Mouse (Mus musculus) monocyte, adult 2 months (primary cell): ENCODE results near the gene Podxl.
"Not testable (repeated sequence)": the region's sequence is repeated elsewhere in the genome, so short reads cannot be mapped to it uniquely, and the experiment has no call there.

Source experiments
- DNase-seq, 2 experiments: peaks; one replicate each; pipeline ENCODE4 v3.0.0; 2022; ENCODE audit warnings: low spot score in 2 of 2, low read depth in 1 of 2

Podxl gene

DNA sequence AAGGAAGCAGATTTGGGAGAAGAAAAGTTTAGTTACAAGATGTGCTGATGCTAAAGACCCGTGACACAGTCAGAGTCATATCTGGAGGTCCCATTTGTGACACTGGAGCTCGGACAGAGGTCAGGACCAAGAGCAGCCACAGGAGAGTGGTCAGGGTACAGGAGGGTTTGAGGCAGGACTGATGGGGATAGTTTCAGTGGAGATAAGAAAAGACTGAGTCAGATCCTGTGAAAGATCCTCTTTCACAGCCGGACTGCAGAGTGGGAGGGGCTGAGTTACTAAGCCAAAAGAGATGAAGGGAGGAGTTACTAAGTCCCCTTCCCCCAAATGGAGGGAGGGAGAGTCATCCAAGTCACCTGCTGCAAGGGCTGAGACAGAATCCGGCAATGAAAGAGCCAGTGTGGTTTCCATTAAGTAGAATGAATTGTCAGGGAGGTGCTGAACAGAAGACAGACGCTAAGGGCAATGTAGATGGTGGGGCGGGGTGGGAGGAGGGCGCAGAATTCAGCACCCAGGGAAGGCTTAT is 4.4 kb upstream of the Podxl start:
- no peak for DNase-seq

DNA sequence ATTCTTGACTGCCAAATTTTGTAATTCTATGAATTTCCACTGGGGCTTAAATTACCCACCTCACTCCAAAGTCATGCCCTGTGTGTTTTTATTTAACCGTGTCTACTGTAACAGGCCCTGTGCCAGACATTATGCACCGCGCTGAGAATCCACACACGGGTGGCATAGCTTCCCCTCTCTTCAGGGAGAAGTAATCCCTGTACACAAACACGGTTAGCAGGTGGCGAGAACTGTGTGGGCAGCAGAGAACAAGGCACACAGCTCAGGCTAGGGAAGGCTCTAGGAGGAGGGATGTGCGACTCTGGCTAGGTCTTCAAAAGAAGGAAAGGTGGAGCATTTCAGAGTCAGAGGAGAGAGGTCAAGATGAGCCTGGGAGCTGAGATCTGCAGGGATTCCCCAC is 3.4 kb upstream of the Podxl start:
- no peak for DNase-seq

DNA sequence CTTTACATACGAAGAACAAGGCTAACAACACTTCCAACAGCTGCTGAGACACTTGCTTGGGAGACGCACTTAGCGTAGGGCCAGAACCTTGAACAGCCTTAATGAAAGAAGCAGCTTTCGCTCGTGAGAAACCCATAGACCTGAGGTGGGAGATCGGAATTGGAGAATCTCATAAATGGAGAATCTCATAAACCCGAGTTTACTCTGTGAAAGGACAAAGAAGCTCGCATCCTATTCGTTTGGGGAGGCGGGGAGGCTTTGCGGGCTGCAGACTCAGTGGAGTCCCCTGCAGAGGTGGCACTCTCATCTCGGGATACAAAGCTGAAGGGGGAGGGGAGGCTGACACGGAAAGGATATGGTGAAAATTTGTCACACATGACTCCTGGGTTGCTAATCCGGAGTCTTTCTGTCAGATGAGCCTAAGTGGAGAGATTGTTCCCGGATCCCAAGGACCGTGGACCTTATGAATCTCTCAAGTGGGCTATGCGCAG is 1.2 kb upstream of the Podxl start:
- no peak for DNase-seq

DNA sequence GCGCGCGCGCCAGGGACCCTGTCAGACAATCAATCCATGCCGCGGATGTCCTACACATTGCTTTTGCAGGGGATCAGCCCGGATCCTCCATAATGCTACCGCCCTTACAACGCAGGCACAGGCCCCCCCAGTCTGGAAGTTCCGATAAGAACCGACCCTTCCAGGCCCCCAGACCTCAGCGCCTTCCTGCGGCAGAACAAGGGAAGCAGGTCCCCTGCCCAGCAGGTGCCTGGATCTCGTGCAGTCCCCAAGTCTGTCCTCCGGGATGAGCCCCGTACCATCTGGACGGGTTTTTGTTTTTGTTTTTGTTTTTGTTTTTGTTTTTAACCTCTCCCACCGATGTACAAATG is 376 bp upstream of the Podxl start:
- no peak for DNase-seq

DNA sequence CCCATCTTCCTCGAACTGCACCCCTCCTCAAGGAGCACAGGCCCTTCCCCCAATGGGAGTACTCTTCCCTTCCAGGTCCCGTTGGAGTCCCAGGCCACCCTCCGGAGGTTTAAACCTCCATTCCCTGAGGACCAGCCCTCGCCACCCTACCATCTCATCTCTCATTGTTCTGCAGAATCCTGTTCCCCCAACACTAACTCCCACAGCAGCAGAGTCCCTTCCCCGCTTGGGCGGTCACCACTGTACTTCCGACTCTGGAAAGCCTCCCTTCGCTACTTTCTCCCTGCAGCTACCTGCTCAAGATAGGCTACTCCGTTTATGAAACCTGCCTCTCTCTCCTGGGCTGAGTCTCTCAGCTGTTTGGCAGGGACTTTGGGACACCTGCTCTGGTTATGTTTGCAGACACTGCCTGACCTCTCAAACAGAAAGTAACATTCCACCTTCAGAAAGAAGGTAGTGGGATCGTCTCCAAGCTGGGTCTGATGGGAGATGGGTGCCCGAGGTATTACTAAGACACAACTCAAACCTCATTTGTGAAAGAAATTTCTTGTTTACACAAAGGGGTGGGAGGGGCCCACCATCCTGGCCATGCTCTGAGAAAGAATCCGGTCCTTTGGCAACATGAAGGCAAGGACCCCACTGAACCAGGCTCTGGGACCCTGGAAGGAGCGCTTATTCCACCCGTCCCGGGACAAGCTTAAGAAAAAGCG is 1.3 kb downstream of the Podxl start:
- no peak for DNase-seq

DNA sequence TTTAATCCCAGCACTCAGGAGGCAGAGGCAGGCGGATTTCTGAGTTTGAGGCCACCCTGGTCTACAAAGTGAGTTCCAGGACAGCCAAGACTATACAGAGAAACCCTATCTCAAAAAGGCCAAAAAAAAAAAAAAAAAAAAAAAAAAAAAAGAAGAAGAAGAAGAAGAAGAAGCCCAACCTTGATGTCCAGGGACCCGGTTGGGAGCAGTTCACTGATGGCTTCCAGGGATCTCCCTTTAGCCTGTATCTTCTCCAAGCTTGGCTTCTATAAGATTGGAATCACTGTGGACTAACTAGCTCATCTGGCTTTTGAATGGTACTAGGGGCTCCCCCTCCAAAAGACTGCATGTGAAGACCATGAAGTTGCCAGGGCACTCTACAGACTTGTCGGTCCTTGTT is 1.8 kb downstream of the Podxl start:
- DNase-seq: not testable (repeated sequence)

DNA sequence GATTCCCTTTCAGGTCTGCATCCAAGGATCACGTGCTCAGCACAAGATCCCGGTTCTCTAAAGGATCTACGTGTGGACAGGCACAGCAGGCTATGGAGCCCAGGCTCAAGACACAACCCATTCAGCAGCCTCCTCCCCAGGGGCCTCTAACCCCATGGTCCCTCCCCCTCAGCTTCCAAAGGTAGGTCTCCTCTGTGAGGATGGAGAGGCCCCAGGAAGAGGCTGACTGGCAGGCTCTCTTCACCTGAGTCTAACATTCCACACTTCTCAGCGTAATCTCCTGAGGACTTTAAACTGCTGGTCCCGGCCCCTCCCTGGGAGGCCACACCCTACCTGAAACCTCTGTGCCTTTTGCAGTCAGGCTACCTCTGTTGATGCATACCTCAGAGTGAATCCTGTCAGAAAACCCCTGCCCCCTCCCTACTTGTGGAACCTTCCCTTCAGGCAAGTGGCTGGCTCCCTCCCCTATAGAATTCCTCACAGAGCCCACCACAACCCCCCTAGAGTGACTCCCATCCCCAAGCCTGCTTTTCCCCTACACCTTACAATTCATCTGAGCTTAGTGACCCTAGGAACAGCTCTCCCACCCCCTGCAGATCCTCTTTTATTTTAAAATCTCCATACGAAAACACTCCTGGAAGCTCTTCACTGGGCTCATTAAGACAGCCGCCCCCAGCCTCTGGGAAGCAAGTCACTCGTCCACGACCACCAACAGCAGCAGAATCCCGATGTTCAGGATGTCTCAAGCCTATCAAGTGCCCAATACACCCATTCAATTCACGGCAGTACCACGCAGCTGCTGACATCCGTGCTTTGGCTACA is 3.4 kb downstream of the Podxl start:
- no peak for DNase-seq

DNA sequence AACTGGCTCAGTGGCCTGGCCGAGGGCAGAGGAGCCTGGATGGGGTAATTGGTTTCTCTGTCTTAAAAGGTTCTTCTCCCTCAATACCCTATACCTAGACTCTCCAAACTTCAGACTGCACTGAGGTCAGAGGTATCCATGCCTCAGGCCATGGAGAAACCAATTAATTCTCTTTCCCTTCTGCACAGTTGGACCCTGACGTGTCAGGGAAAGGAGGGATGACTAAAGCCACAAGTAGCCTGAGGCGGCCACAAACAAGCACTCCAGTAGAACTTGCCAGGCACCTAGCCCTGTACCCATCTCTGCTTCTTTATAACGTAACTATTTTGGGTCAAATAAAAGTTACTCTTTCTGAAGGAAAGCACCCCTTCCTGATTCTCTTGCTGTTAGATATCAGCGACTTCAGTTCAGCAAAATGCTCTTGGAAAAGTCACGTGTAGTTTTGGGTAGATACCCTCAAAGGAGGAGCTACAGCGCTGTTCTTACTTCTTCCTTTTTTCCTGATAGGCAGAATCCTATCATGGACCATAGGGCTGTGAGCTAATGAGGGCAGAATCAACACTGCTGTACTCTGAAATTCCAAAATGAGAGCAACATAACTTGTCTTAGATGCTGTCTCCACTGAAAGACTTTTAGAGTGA is 7.2 kb downstream of the Podxl start:
- no peak for DNase-seq

DNA sequence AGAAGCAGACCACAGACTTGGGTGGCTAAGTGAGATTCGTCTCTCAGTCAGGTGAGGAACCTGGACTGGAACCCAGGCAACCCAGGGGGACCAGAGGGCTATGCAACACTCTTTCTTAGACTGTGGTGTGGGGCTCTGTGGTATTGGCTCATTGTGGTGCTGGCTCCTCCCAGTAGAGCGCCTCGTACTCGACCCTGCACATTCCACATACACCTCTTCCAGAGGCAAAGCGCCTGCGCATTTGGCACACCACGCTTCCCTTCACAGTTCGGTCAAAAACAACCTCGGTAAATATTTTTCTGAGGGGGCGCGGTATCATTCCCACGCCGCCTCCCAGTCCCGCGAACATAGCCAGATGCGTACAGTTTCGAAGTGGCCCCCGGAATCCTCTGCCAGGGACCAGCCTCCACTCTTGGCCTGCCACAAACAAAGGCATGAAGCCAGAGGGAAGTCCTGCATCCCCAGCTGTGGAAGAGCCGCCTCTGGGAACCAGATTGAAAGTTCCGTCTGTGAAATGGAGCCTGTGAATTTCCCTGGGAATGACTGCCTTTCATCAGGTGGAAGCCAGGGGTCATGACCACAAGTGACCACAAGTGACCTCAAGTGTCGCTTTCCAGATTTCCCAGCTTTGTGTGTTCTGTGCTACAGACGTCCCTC is 12.8 kb downstream of the Podxl start:
- DNase-seq: no peak

DNA sequence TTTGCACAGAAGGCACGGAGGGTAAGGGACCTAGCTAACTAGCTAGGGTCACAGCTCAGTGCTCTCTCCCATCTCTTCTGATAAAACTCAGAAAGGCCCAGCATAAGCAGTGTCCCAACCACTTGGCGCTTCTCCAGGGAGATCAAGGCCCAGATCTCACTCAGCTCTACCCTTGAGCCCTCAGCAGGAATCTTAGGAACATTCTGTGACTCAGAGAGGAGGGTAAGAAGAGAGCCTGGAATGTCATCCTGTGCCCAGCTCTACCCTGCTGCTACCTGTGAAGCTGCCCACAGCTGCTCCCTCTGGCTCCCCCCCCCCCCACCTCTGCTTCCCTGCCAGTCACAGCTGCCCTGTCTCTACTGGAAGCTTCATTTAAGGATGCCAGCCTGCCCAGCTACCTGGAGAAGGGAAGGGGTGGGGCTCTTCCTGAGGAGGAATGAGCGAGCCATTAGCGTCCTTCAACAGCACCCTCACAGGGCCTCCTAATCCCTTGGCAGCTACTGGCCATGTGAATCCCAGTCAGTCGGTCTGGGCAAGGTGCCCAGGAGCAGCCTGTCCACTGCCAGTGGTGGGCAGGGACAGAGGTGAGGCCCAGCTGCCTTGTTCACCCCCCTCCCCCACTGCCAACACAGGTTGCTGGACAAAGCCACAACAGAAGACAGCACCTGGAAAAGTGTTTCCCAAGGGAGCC is 14.3 kb downstream of the Podxl start:
- no peak for DNase-seq

DNA sequence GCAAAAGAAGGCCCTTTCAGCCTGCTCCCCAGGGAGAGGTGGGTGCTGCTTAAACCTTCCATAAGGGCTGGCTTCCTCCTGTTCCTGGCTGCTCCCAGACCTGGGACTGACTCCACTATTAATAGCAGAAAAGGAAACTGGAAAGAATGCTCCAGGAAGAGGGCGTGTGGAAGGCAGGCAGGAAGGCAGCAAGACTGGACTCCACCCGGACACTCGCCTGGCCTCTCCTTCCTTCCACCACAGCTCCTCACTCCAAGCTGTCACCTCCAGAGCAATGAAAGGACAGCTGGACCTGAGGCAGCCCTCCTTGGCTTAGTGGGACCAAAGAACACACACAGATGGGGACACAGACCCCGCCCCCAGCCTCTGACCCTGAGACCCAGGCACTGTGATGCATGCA is 19.5 kb downstream of the Podxl start:
- no peak for DNase-seq

DNA sequence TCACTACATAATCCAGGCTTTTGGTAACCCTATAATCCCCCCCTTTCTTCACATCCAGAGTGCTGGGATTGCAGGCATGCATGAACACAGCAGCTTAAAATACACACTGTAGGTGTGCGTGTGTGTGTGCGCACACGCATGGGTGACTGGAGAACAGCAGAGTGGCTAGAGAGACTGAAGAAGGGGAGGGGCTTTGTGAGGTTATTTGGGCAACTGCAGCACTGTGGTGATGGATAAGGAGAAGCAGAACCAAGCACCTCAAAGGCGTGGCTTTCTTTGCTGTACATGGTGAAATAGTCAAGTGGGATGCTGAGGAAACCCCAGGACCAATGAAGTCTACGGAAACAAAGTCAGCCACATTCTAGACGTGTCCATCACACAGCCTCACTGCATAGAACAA is 23.8 kb downstream of the Podxl start:
- no peak for DNase-seq

DNA sequence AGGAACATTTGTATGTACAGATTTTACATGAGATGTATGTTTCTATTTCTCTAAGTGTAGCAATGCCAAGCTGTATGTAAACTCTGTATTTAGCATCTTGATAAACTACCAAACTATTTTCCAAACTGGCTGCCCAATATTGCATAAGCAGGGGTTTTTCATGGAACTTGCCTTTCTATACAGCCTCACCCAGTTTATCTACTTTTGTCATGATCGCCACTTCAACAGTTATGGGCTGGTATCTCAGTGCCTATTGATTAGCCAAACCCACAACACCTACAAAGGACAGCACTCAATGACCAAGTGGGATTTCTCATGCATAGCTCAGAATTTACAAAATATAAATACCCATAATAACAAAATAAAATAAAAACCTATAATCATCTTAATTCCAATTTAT is 25.7 kb downstream of the Podxl start:
- DNase-seq: no peak

DNA sequence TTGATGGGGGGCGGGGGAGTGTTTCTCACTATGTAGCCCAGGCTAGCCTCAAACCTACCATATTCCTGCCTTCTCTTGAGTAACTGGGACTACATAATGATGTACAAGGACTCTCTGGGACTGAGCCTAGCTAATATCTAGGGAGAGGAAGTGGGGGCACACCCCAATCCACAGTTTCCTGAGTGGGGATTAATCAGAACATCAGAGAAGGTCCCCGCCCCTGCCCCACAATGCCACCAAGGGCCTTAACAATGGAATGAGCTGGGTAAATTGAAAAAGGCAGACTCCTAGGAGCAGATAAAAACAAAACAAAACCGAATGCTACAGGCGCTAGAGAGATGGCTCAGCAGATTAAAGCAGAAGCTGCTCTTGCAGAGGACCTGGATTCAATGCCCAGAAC is 26.6 kb downstream of the Podxl start:
- no peak for DNase-seq

DNA sequence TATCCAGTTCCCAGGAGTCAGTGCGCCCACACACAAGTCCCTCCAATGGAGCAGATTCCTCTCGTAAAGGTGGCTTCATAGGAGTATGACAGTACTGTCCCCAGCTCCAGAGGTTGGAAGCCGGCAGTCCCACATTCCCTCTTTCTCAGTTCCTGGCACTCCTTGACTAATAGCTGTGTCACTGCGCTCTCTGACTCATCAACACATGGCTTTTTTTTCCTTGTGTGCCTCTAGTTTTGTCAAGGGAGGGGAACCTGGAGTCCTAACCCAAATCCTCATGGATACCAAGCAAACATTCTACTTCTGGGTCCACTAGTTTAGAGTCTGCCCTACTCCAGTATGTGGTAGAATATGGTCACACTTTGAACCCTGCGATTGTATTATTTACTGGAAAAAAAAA is 29.1 kb downstream of the Podxl start:
- DNase-seq: no peak

DNA sequence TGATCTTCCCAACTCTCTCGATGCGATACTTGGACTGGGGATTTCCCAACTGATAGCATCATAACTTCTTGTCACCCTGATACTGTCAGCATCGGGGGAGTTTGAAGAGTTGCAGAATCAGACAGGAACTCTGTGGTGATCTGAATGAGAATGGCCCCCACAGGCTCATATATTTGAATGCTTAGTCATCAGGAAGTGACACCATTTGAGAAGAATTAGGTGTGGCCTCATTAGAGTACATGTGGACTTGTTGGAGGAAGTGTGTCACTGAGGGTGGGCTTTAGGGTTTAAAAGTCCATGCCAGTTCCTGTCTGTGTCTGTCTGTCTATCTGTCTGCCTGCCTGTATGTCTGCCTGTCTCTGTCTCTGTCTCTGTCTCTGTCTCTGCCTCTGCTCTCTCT is 31.9 kb downstream of the Podxl start:
- DNase-seq: no peak

DNA sequence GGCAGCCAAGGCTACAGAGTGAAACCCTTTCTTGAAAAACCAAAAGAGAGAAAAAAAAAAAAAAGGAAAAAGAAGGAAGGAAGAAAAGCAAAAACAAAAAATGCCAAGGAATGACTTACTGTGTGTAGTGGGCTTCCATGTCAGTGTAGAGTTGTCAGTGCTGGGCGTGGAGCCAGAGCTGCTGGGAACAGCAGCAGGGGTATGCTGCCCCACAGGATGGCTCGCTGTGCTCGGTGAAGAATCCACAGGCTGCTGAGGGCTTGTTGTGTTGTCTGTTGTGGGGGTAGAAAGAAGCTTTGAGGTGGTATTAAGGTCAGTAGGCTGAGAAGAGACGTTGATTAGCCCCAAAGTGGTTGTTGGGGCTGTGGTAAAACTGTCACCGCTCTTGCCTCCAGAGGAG is 35.4 kb downstream of the Podxl start:
- no peak for DNase-seq

DNA sequence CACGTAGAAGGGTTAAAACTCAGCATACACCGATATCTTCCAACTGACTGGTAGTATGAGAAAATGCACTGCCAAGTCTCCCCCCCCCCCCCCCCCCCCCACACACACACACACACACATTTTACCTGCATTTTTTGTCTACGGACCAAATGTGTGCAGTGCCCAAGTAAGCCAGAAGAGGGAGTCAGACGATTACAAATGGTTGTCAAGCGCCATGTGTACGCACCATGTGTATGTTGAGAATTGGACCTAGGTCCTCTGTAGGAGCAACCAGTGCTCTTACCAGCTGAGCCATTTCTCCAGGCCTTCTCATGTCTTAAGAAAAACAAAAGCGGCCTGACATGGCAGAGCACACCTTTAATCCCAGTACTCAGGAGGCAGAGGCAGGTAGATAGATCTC is 35.9 kb downstream of the Podxl start:
- no peak for DNase-seq

DNA sequence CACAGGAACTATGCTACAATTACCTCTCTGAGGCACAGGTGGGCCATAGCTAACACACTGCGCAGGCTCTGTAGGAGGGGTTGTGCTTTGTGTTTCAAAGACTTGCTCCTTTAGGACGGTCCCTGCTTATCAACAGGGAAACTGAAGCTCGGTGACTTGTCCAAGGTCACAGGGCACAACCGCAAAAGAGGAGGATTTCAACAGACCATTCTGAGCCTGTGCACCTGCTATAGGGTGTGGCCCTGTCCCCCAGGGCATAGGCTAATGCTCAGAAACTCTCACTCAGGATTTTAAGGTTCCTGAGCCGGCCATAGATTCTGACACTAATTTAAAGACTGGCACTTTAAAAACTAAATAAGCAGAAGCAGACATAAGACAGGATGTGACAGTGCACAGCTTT is 36.9 kb downstream of the Podxl start:
- DNase-seq: no peak

DNA sequence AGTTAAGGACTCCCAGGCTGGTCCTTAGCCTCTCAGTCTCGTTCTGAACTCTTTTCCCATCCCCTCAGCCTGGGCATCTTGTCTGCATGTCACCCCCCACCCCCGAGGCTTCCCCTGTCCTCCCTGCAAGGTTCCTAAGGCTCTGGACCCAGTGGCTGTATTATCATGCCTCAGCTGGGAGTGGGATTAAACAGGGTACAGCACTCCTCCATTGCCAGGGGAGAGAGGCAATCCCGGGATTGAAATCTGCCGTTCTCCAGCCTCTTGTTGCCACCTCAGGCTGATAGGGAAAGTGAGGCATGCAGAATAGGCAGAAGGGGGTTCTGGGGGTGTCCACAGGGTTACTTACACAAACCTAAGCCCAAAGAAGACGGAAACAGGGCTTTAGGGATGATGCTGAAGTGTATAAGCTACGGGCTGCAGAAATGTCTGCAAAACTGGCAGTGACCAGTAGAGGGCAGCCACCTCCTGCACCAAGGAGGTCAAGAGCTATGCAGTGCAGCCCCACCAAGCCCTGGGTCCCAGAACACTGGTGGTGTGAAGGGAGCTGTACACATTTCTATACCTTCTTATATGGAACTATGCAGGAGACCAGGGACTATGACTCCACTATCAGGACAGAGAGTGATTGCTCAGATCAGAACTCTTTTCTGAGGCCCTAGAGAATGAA is 38.4 kb downstream of the Podxl start:
- DNase-seq: no peak
